Mouse (Mus musculus): ENCODE measurements around the gene Cacna2d4. TPM values are rescaled to one million over a fixed set of nuclear protein-coding genes. Genes with fewer than 3 reads are reported as not detected.

The Cacna2d4 gene
- polyA plus RNA-seq, 2 experiments: 0.01 TPM; not detected in 1

- H3K9me3 ChIP-seq (ENCODE audit: control insufficient read depth, low read length): no peaks in the 10 kb centered on the region
- H3K4me2 ChIP-seq (ENCODE audit: low read depth): no peak overlapping the region
- no peak overlapping the region for H3K9ac ChIP-seq (replicated peaks)
Observed at GRCm38 (mm10) chr6:119321752-119322151, 85.4 kb downstream of the Cacna2d4 start.

GRCm38 (mm10) chr6:119324776-119325175 lies 88.5 kb downstream of the Cacna2d4 start:
- peaks cover 7% of the 10 kb centered on the region for H3K27me3 ChIP-seq (ENCODE audit: control insufficient read depth, insufficient read depth, low read length)
- WGBS (ENCODE audit: insufficient replicate concordance): 54% methylated on average over 10 of the region's 10 CpGs
- no peak for ATAC-seq (ENCODE audit: insufficient read depth)

More at GRCm38 (mm10) chr6:119321752-119322151, 85.4 kb downstream of the Cacna2d4 start:
- H3K4me3 ChIP-seq (ENCODE audit: insufficient read depth in 1 of 2, low read depth in 2 of 2, low read length in 2 of 2): no peak overlapping the region
- WGBS (ENCODE audit: insufficient replicate concordance): 66% methylated on average over 7 of the region's 7 CpGs
- no peaks in the 10 kb centered on the region for H3K27me3 ChIP-seq (ENCODE audit: control insufficient read depth, insufficient read depth, low read length)
- no peaks in the 10 kb centered on the region for H3K4me1 ChIP-seq (replicated peaks; ENCODE audit: control insufficient read depth in 2 of 2, insufficient read depth in 2 of 2, low read length in 1 of 2)
- no peak overlapping the region for H3K27ac ChIP-seq
- TF ChIP-seq CTCF (IDR thresholded peaks at IDR 0.05; ENCODE audit: low read depth) (no peak), EP300 (IDR thresholded peaks at IDR 0.05; ENCODE audit: low read depth) (no peak)
- ATAC-seq (ENCODE audit: insufficient read depth) (no peak), DNase-seq (ENCODE audit: low read depth in 3 of 3, low spot score in 3 of 3) (no peak)
- H3K36me3 ChIP-seq (replicated peaks; ENCODE audit: control insufficient read depth, insufficient read depth, low read depth): no peaks in the 10 kb centered on the region

GRCm38 (mm10) chr6:119325978-119326377 lies 89.7 kb downstream of the Cacna2d4 start:
- Histone ChIP-seq H3K4me1 (replicated peaks; ENCODE audit: control insufficient read depth in 2 of 2, insufficient read depth in 2 of 2, low read length in 1 of 2) (no peaks in the 10 kb centered on the region), H3K36me3 (replicated peaks; ENCODE audit: control insufficient read depth, insufficient read depth, low read depth) (no peaks in the 10 kb centered on the region), H3K4me3 (ENCODE audit: insufficient read depth in 1 of 2, low read depth in 2 of 2, low read length in 2 of 2) (no peak overlapping the region), H3K9ac (replicated peaks) (no peak overlapping the region), H3K4me2 (ENCODE audit: low read depth) (no peak overlapping the region), H3K27ac (no peak overlapping the region), H3K27me3 (ENCODE audit: control insufficient read depth, insufficient read depth, low read length) (peaks cover 19% of the 10 kb centered on the region), H3K9me3 (ENCODE audit: control insufficient read depth, low read length) (no peaks in the 10 kb centered on the region)
- WGBS (ENCODE audit: insufficient replicate concordance): 59% methylated on average over 6 of the region's 6 CpGs
- DNase-seq (ENCODE audit: low read depth in 3 of 3, low spot score in 3 of 3) (no peak), ATAC-seq (ENCODE audit: insufficient read depth) (no peak)
- no peak for TF ChIP-seq CTCF (IDR thresholded peaks at IDR 0.05; ENCODE audit: low read depth)
- TF ChIP-seq EP300 (IDR thresholded peaks at IDR 0.05; ENCODE audit: low read depth): no peak

More at GRCm38 (mm10) chr6:119324776-119325175, 88.5 kb downstream of the Cacna2d4 start:
- no peak for DNase-seq (ENCODE audit: low read depth in 3 of 3, low spot score in 3 of 3)
- H3K4me1 ChIP-seq (replicated peaks; ENCODE audit: control insufficient read depth in 2 of 2, insufficient read depth in 2 of 2, low read length in 1 of 2): no peaks in the 10 kb centered on the region
- H3K4me3 ChIP-seq (ENCODE audit: insufficient read depth in 1 of 2, low read depth in 2 of 2, low read length in 2 of 2): no peak overlapping the region
- no peaks in the 10 kb centered on the region for H3K9me3 ChIP-seq (ENCODE audit: control insufficient read depth, low read length)
- H3K36me3 ChIP-seq (replicated peaks; ENCODE audit: control insufficient read depth, insufficient read depth, low read depth): no peaks in the 10 kb centered on the region
- no peak overlapping the region for H3K9ac ChIP-seq (replicated peaks)
- no peak overlapping the region for H3K4me2 ChIP-seq (ENCODE audit: low read depth)
- H3K27ac ChIP-seq: no peak overlapping the region
- TF ChIP-seq CTCF (IDR thresholded peaks at IDR 0.05; ENCODE audit: low read depth) (no peak), EP300 (IDR thresholded peaks at IDR 0.05; ENCODE audit: low read depth) (no peak)

GRCm38 (mm10) chr6:119326541-119326940 lies 90.2 kb downstream of the Cacna2d4 start:
- no peak for DNase-seq (ENCODE audit: low read depth in 3 of 3, low spot score in 3 of 3)
- ATAC-seq (ENCODE audit: insufficient read depth): no peak
- 34% methylated on average over 7 of the region's 7 CpGs for WGBS (ENCODE audit: insufficient replicate concordance)
- TF ChIP-seq EP300 (IDR thresholded peaks at IDR 0.05; ENCODE audit: low read depth): no peak
- TF ChIP-seq CTCF (IDR thresholded peaks at IDR 0.05; ENCODE audit: low read depth): no peak
- Histone ChIP-seq H3K9ac (replicated peaks) (no peak overlapping the region), H3K4me2 (ENCODE audit: low read depth) (no peak overlapping the region), H3K4me1 (replicated peaks; ENCODE audit: control insufficient read depth in 2 of 2, insufficient read depth in 2 of 2, low read length in 1 of 2) (no peaks in the 10 kb centered on the region), H3K27ac (no peak overlapping the region), H3K9me3 (ENCODE audit: control insufficient read depth, low read length) (no peaks in the 10 kb centered on the region), H3K27me3 (ENCODE audit: control insufficient read depth, insufficient read depth, low read length) (peaks cover 25% of the 10 kb centered on the region), H3K36me3 (replicated peaks; ENCODE audit: control insufficient read depth, insufficient read depth, low read depth) (no peaks in the 10 kb centered on the region), H3K4me3 (ENCODE audit: insufficient read depth in 1 of 2, low read depth in 2 of 2, low read length in 2 of 2) (no peak overlapping the region)

- ATAC-seq (ENCODE audit: insufficient read depth) (no peak), DNase-seq (ENCODE audit: low read depth in 3 of 3, low spot score in 3 of 3) (no peak)
- H3K36me3 ChIP-seq (replicated peaks; ENCODE audit: control insufficient read depth, insufficient read depth, low read depth): no peaks in the 10 kb centered on the region
- H3K4me3 ChIP-seq (ENCODE audit: insufficient read depth in 1 of 2, low read depth in 2 of 2, low read length in 2 of 2): no peak overlapping the region
- peaks cover 26% of the 10 kb centered on the region for H3K27me3 ChIP-seq (ENCODE audit: control insufficient read depth, insufficient read depth, low read length)
- no peak overlapping the region for H3K27ac ChIP-seq
- H3K9ac ChIP-seq (replicated peaks): no peak overlapping the region
- 8% methylated on average over 11 of the region's 11 CpGs for WGBS (ENCODE audit: insufficient replicate concordance)
- TF ChIP-seq CTCF (IDR thresholded peaks at IDR 0.05; ENCODE audit: low read depth) (no peak), EP300 (IDR thresholded peaks at IDR 0.05; ENCODE audit: low read depth) (no peak)
- no peaks in the 10 kb centered on the region for H3K4me1 ChIP-seq (replicated peaks; ENCODE audit: control insufficient read depth in 2 of 2, insufficient read depth in 2 of 2, low read length in 1 of 2)
- H3K4me2 ChIP-seq (ENCODE audit: low read depth): no peak overlapping the region
- H3K9me3 ChIP-seq (ENCODE audit: control insufficient read depth, low read length): no peaks in the 10 kb centered on the region
Observed at GRCm38 (mm10) chr6:119328521-119329115, 92.3 kb downstream of the Cacna2d4 start.

Measured in liver, embryonic 14.5 days (tissue).